Mouse (Mus musculus) neural tube, embryonic 13.5 days (tissue): ENCODE measurements at regions not wholly inside any gene's neighbourhood (a gene's known extent, or its start where the extent isn't known, plus 50 kb on each side); places are given as distances from the start of the nearest gene placed in this dataset.
A peak's percentile ranks its signal among the peaks of the same experiment; 100 is the strongest.

Source experiments
- ATAC-seq: fragments of 200-750 bp; cut with Nextera tagmentation; 2 replicates; pipeline ENCODE4 v1.8.0; 2017; ENCODE audit warnings: low read depth, mild to moderate bottlenecking, moderate TSS enrichment, moderate library complexity
- H3K27ac ChIP-seq: fragments of 300-500 bp; sonication (generic); replicated peaks from 2 replicates; pipeline ENCODE4 v1.5.1; 2015; ENCODE audit warnings: moderate library complexity, mild to moderate bottlenecking, inconsistent platforms
- H3K27me3 ChIP-seq: fragments of 300-500 bp; sonication (generic); 2 replicates; pipeline ENCODE4 v1.6.1; 2015; ENCODE audit warnings: mild to moderate bottlenecking, inconsistent platforms
- H3K36me3 ChIP-seq: fragments of 300-500 bp; sonication (generic); 2 replicates; pipeline ENCODE4 v1.6.1; 2015; ENCODE audit warnings: mild to moderate bottlenecking, inconsistent platforms
- H3K4me1 ChIP-seq: fragments of 300-500 bp; sonication (generic); replicated peaks from 2 replicates; pipeline ENCODE4 v1.6.1; 2015; ENCODE audit warnings: inconsistent platforms
- H3K4me2 ChIP-seq: fragments of 300-500 bp; sonication (generic); 2 replicates; pipeline ENCODE4 v1.6.1; 2015; ENCODE audit warnings: inconsistent platforms, mild to moderate bottlenecking, moderate library complexity
- H3K4me3 ChIP-seq: fragments of 300-500 bp; sonication (generic); 2 replicates; pipeline ENCODE4 v1.5.1; 2015; ENCODE audit warnings: mild to moderate bottlenecking, inconsistent platforms
- H3K9ac ChIP-seq: fragments of 300-500 bp; sonication (generic); 2 replicates; pipeline ENCODE4 v1.6.1; 2015; ENCODE audit warnings: moderate library complexity, mild to moderate bottlenecking, inconsistent platforms
- H3K9me3 ChIP-seq: fragments of 300-500 bp; sonication (generic); 2 replicates; pipeline ENCODE4 v1.6.1; 2016; ENCODE audit warnings: inconsistent platforms
- WGBS: fragments of 180-500 bp; shearing (Covaris S2); methylation state at CpG from one replicate; pipeline ENCODE4 v1.1.7; 2015; 5-methylcytosine and 5-hydroxymethylcytosine counted together

- peaks cover 10% of the 10 kb centered on the region; the same call in 1 of the 2 replicates for H3K4me1 ChIP-seq
- ATAC-seq, result no peak
- H3K9me3 ChIP-seq, result no peaks in the 10 kb centered on the region
- H3K36me3 ChIP-seq, result no peaks in the 10 kb centered on the region
- no peak overlapping the region for H3K4me3 ChIP-seq
- no peak overlapping the region for H3K27ac ChIP-seq
- H3K4me2 ChIP-seq, result no peak overlapping the region
- no peaks in the 10 kb centered on the region; the same call in 1 of the 2 replicates for H3K27me3 ChIP-seq
- H3K9ac ChIP-seq, result no peak overlapping the region
- WGBS, result 80% methylated on average over 5 of the region's 5 CpGs
Observed at GRCm38 (mm10) chr7:129978576-129978975, 386.9 kb downstream of the Wdr11 start.

GRCm38 (mm10) chr7:129979337-129979736 is 387.7 kb downstream of the Wdr11 start:
- Histone ChIP-seq H3K9me3 (no peaks in the 10 kb centered on the region), H3K4me2 (no peak overlapping the region), H3K4me3 (no peak overlapping the region), H3K4me1 (peaks cover 10% of the 10 kb centered on the region; the same call in 1 of the 2 replicates), H3K27ac (no peak overlapping the region), H3K36me3 (no peaks in the 10 kb centered on the region), H3K9ac (no peak overlapping the region), H3K27me3 (no peaks in the 10 kb centered on the region; the same call in 1 of the 2 replicates)
- no peak for ATAC-seq
- 64% methylated on average over 6 of the region's 6 CpGs for WGBS

GRCm38 (mm10) chr7:129980501-129980900 is 388.8 kb downstream of the Wdr11 start:
- WGBS, result 85% methylated on average over 1 of the region's 1 CpGs
- Histone ChIP-seq H3K4me1 (peaks cover 10% of the 10 kb centered on the region; the same call in 1 of the 2 replicates), H3K4me2 (no peak overlapping the region), H3K27ac (no peak overlapping the region), H3K9ac (no peak overlapping the region), H3K4me3 (no peak overlapping the region), H3K27me3 (no peaks in the 10 kb centered on the region), H3K9me3 (no peaks in the 10 kb centered on the region), H3K36me3 (no peaks in the 10 kb centered on the region)
- no peak for ATAC-seq

- H3K4me1 ChIP-seq, result peaks cover 10% of the 10 kb centered on the region; the same call in 1 of the 2 replicates
- H3K36me3 ChIP-seq, result no peaks in the 10 kb centered on the region
- H3K27ac ChIP-seq, result no peak overlapping the region
- H3K9me3 ChIP-seq, result no peaks in the 10 kb centered on the region
- ATAC-seq, result no peak
- H3K27me3 ChIP-seq, result no peaks in the 10 kb centered on the region; the same call in 1 of the 2 replicates
- H3K4me2 ChIP-seq, result no peak overlapping the region
- WGBS, result 42% methylated on average over 5 of the region's 5 CpGs
- no peak overlapping the region for H3K9ac ChIP-seq
- no peak overlapping the region for H3K4me3 ChIP-seq
Observed at GRCm38 (mm10) chr7:129982411-129982810, 390.7 kb downstream of the Wdr11 start.

GRCm38 (mm10) chr7:129983601-129984120 is 392.0 kb downstream of the Wdr11 start:
- no peak overlapping the region for H3K4me3 ChIP-seq
- no peak for ATAC-seq
- no peaks in the 10 kb centered on the region; the same call in 1 of the 2 replicates for H3K27me3 ChIP-seq
- H3K9ac ChIP-seq, result no peak overlapping the region
- 88% methylated on average over 6 of the region's 6 CpGs for WGBS
- H3K27ac ChIP-seq, result no peak overlapping the region
- H3K9me3 ChIP-seq, result no peaks in the 10 kb centered on the region
- peaks cover 10% of the 10 kb centered on the region; the same call in 1 of the 2 replicates for H3K4me1 ChIP-seq
- H3K36me3 ChIP-seq, result no peaks in the 10 kb centered on the region
- no peak overlapping the region for H3K4me2 ChIP-seq

- Histone ChIP-seq H3K4me1 (peaks cover 10% of the 10 kb centered on the region; the same call in 1 of the 2 replicates), H3K9me3 (no peaks in the 10 kb centered on the region), H3K4me3 (no peak overlapping the region), H3K27me3 (no peaks in the 10 kb centered on the region; the same call in 1 of the 2 replicates), H3K4me2 (no peak overlapping the region), H3K27ac (no peak overlapping the region), H3K36me3 (no peaks in the 10 kb centered on the region), H3K9ac (no peak overlapping the region)
- 76% methylated on average over 9 of the region's 9 CpGs for WGBS
- no peak for ATAC-seq
Observed at GRCm38 (mm10) chr7:129984367-129984766, 392.7 kb downstream of the Wdr11 start.

GRCm38 (mm10) chr7:129987119-129987665 is 395.5 kb downstream of the Wdr11 start:
- Histone ChIP-seq H3K4me3 (no peak overlapping the region), H3K36me3 (no peaks in the 10 kb centered on the region), H3K9me3 (no peaks in the 10 kb centered on the region), H3K27ac (no peak overlapping the region), H3K4me1 (peaks cover 6% of the 10 kb centered on the region; the same call in 1 of the 2 replicates), H3K9ac (no peak overlapping the region), H3K4me2 (no peak overlapping the region), H3K27me3 (no peaks in the 10 kb centered on the region; the same call in 1 of the 2 replicates)
- no peak for ATAC-seq
- WGBS, result 56% methylated on average over 6 of the region's 6 CpGs

GRCm38 (mm10) chr7:129987713-129988112 is 396.1 kb downstream of the Wdr11 start:
- H3K4me2 ChIP-seq, result no peak overlapping the region
- no peaks in the 10 kb centered on the region; the same call in 1 of the 2 replicates for H3K27me3 ChIP-seq
- H3K4me3 ChIP-seq, result no peak overlapping the region
- no peaks in the 10 kb centered on the region for H3K36me3 ChIP-seq
- no peak for ATAC-seq
- peaks cover 1% of the 10 kb centered on the region; the same call in 1 of the 2 replicates for H3K4me1 ChIP-seq
- no peak overlapping the region for H3K27ac ChIP-seq
- no peaks in the 10 kb centered on the region for H3K9me3 ChIP-seq
- H3K9ac ChIP-seq, result no peak overlapping the region
- WGBS, result 58% methylated on average over 4 of the region's 4 CpGs

- H3K36me3 ChIP-seq, result no peaks in the 10 kb centered on the region
- no peaks in the 10 kb centered on the region for H3K27me3 ChIP-seq
- peak; percentile 77 for ATAC-seq
- 29% methylated on average over 14 of the region's 14 CpGs for WGBS
- H3K4me2 ChIP-seq, result no peak overlapping the region
- H3K9ac ChIP-seq, result no peak overlapping the region
- no peaks in the 10 kb centered on the region for H3K9me3 ChIP-seq
- peak overlapping the region; percentile 64; the same call in 1 of the 2 replicates for H3K27ac ChIP-seq
- peaks cover 18% of the 10 kb centered on the region for H3K4me1 ChIP-seq
- H3K4me3 ChIP-seq, result no peak overlapping the region
Observed at GRCm38 (mm10) chr7:129993446-129994223, 402.0 kb downstream of the Wdr11 start.

- H3K4me2 ChIP-seq, result no peak overlapping the region
- no peaks in the 10 kb centered on the region for H3K36me3 ChIP-seq
- H3K4me1 ChIP-seq, result peaks cover 18% of the 10 kb centered on the region
- no peaks in the 10 kb centered on the region for H3K9me3 ChIP-seq
- no peak for ATAC-seq
- H3K27me3 ChIP-seq, result no peaks in the 10 kb centered on the region
- H3K27ac ChIP-seq, result no peak overlapping the region
- WGBS, result 94% methylated on average over 7 of the region's 7 CpGs
- no peak overlapping the region for H3K9ac ChIP-seq
- no peak overlapping the region for H3K4me3 ChIP-seq
Observed at GRCm38 (mm10) chr7:129995529-129995928, 403.9 kb downstream of the Wdr11 start.

GRCm38 (mm10) chr7:130001064-130001463 is 409.4 kb downstream of the Wdr11 start:
- WGBS, result 62% methylated on average over 10 of the region's 10 CpGs
- Histone ChIP-seq H3K9me3 (no peaks in the 10 kb centered on the region), H3K4me1 (peaks cover 13% of the 10 kb centered on the region), H3K9ac (no peak overlapping the region), H3K36me3 (no peaks in the 10 kb centered on the region), H3K4me2 (no peak overlapping the region), H3K4me3 (no peak overlapping the region), H3K27ac (no peak overlapping the region), H3K27me3 (no peaks in the 10 kb centered on the region)
- no peak for ATAC-seq

GRCm38 (mm10) chr7:130002002-130002401 is 410.3 kb downstream of the Wdr11 start:
- Histone ChIP-seq H3K27ac (no peak overlapping the region), H3K36me3 (no peaks in the 10 kb centered on the region), H3K4me3 (no peak overlapping the region), H3K9ac (no peak overlapping the region), H3K4me2 (no peak overlapping the region), H3K4me1 (peaks cover 13% of the 10 kb centered on the region), H3K9me3 (no peaks in the 10 kb centered on the region), H3K27me3 (0 out of 2 replicates have a peak, but pooled peaks cover under 1% of the 10 kb centered on the region)
- 66% methylated on average over 12 of the region's 12 CpGs for WGBS
- no peak for ATAC-seq
